Mouse (Mus musculus) embryo, embryonic 10.5 days (tissue): ENCODE data around the gene Slc25a41.
A peak's percentile ranks its signal among the peaks of the same experiment; 100 is the strongest.

ENCODE experiments used
- DNase-seq: peaks from one replicate; pipeline ENCODE4 v3.0.0-alpha.2; 2015; ENCODE audit warnings: low spot score

Slc25a41 gene

GRCm38 (mm10) chr17:56990966-56991365 lies 50.5 kb downstream of the Slc25a41 start:
- DNase-seq: no peak

GRCm38 (mm10) chr17:56990115-56990746 lies 51.2 kb downstream of the Slc25a41 start, which contains the start of gene Clpp:
Gene Clpp, plus strand, starts transcription at chr17:56990305.
- peak; percentile 97 for DNase-seq

- peak; percentile 94 for DNase-seq
Measured at GRCm38 (mm10) chr17:56989467-56990114, 51.9 kb downstream of the Slc25a41 start.

GRCm38 (mm10) chr17:56988921-56989430 lies 52.5 kb downstream of the Slc25a41 start:
- DNase-seq: no peak

GRCm38 (mm10) chr17:56988441-56988840 lies 53.0 kb downstream of the Slc25a41 start:
- DNase-seq: no peak

GRCm38 (mm10) chr17:56986105-56986805 lies 55.2 kb downstream of the Slc25a41 start:
- no peak for DNase-seq

- no peak for DNase-seq
Measured at GRCm38 (mm10) chr17:56985656-56986055, 55.8 kb downstream of the Slc25a41 start.

- no peak for DNase-seq
Measured at GRCm38 (mm10) chr17:56984886-56985285, 56.6 kb downstream of the Slc25a41 start.
